Mouse (Mus musculus): Measurements from ENCODE around the gene Lrrfip1. TPM values are rescaled to one million over a fixed set of nuclear protein-coding genes. Genes with fewer than 3 reads are reported as not detected.

Lrrfip1 gene
- polyA plus RNA-seq, 1 experiment from 2014 or later, result 79.0 TPM

GRCm38 (mm10) chr1:90999911-91000601 is 1.5 kb downstream of the Lrrfip1 start:
- Histone ChIP-seq H3K9ac (ENCODE audit: low read length) (no peak overlapping the region), H3K4me1 (replicated peaks; ENCODE audit: control insufficient read depth, insufficient read depth) (peaks cover 4% of the 10 kb centered on the region), H3K27ac (replicated peaks) (no peak overlapping the region), H3K27me3 (ENCODE audit: control insufficient read depth, insufficient read depth, low read length) (no peaks in the 10 kb centered on the region), H3K4me3 (ENCODE audit: low read depth, low read length) (peak overlapping the region; percentile 70; the same call in 1 of the 2 replicates), H3K4me2 (replicated peaks; ENCODE audit: low read depth) (peak overlapping the region; percentile 98), H3K9me3 (ENCODE audit: control insufficient read depth, low read length) (no peaks in the 10 kb centered on the region), H3K36me3 (ENCODE audit: control insufficient read depth, insufficient read depth, low read length) (no peaks in the 10 kb centered on the region)
- no peak for DNase-seq (ENCODE audit: low spot score)
- 57% methylated on average over 10 of the region's 10 CpGs for WGBS
- no peak for ATAC-seq (ENCODE audit: low FRiP score, low TSS enrichment)
- no peak for TF ChIP-seq CTCF (IDR thresholded peaks at IDR 0.05; ENCODE audit: low read depth)
- TF ChIP-seq EP300 (optimal IDR thresholded peaks at IDR 0.05), result no peak

GRCm38 (mm10) chr1:91001101-91001500 is 2.6 kb downstream of the Lrrfip1 start:
- Histone ChIP-seq H3K27me3 (ENCODE audit: control insufficient read depth, insufficient read depth, low read length) (no peaks in the 10 kb centered on the region), H3K27ac (replicated peaks) (no peak overlapping the region), H3K4me1 (replicated peaks; ENCODE audit: control insufficient read depth, insufficient read depth) (peaks cover 4% of the 10 kb centered on the region), H3K9ac (ENCODE audit: low read length) (no peak overlapping the region), H3K9me3 (ENCODE audit: control insufficient read depth, low read length) (no peaks in the 10 kb centered on the region), H3K4me2 (replicated peaks; ENCODE audit: low read depth) (no peak overlapping the region), H3K4me3 (ENCODE audit: low read depth, low read length) (no peak overlapping the region), H3K36me3 (ENCODE audit: control insufficient read depth, insufficient read depth, low read length) (no peaks in the 10 kb centered on the region)
- ATAC-seq (ENCODE audit: low FRiP score, low TSS enrichment) (no peak), DNase-seq (ENCODE audit: low spot score) (no peak)
- WGBS, result 92% methylated on average over 3 of the region's 3 CpGs
- TF ChIP-seq EP300 (optimal IDR thresholded peaks at IDR 0.05) (no peak), CTCF (IDR thresholded peaks at IDR 0.05; ENCODE audit: low read depth) (no peak)

GRCm38 (mm10) chr1:91001871-91002539 is 3.5 kb downstream of the Lrrfip1 start:
- 78% methylated on average over 3 of the region's 3 CpGs for WGBS
- Histone ChIP-seq H3K4me2 (replicated peaks; ENCODE audit: low read depth) (no peak overlapping the region), H3K4me3 (ENCODE audit: low read depth, low read length) (no peak overlapping the region), H3K27me3 (ENCODE audit: control insufficient read depth, insufficient read depth, low read length) (no peaks in the 10 kb centered on the region), H3K9me3 (ENCODE audit: control insufficient read depth, low read length) (no peaks in the 10 kb centered on the region), H3K27ac (replicated peaks) (no peak overlapping the region), H3K4me1 (replicated peaks; ENCODE audit: control insufficient read depth, insufficient read depth) (peaks cover 4% of the 10 kb centered on the region), H3K36me3 (ENCODE audit: control insufficient read depth, insufficient read depth, low read length) (no peaks in the 10 kb centered on the region), H3K9ac (ENCODE audit: low read length) (no peak overlapping the region)
- no peak for DNase-seq (ENCODE audit: low spot score)
- no peak for TF ChIP-seq EP300 (optimal IDR thresholded peaks at IDR 0.05)
- TF ChIP-seq CTCF (IDR thresholded peaks at IDR 0.05; ENCODE audit: low read depth), result no peak
- ATAC-seq (ENCODE audit: low FRiP score, low TSS enrichment), result no peak; the same call in 1 of the 2 replicates

GRCm38 (mm10) chr1:91002641-91003040 is 4.1 kb downstream of the Lrrfip1 start:
- ATAC-seq (ENCODE audit: low FRiP score, low TSS enrichment) (no peak), DNase-seq (ENCODE audit: low spot score) (no peak)
- H3K36me3 ChIP-seq (ENCODE audit: control insufficient read depth, insufficient read depth, low read length), result no peaks in the 10 kb centered on the region
- no peaks in the 10 kb centered on the region for H3K9me3 ChIP-seq (ENCODE audit: control insufficient read depth, low read length)
- H3K4me1 ChIP-seq (replicated peaks; ENCODE audit: control insufficient read depth, insufficient read depth), result peaks cover 4% of the 10 kb centered on the region
- H3K9ac ChIP-seq (ENCODE audit: low read length), result no peak overlapping the region
- TF ChIP-seq EP300 (optimal IDR thresholded peaks at IDR 0.05), result no peak
- no peak for TF ChIP-seq CTCF (IDR thresholded peaks at IDR 0.05; ENCODE audit: low read depth)
- H3K4me3 ChIP-seq (ENCODE audit: low read depth, low read length), result no peak overlapping the region
- H3K4me2 ChIP-seq (replicated peaks; ENCODE audit: low read depth), result no peak overlapping the region
- WGBS, result 85% methylated on average over 3 of the region's 3 CpGs
- H3K27ac ChIP-seq (replicated peaks), result no peak overlapping the region
- no peaks in the 10 kb centered on the region for H3K27me3 ChIP-seq (ENCODE audit: control insufficient read depth, insufficient read depth, low read length)

GRCm38 (mm10) chr1:91003522-91004253 is 5.2 kb downstream of the Lrrfip1 start:
- TF ChIP-seq CTCF (IDR thresholded peaks at IDR 0.05; ENCODE audit: low read depth) (no peak), EP300 (optimal IDR thresholded peaks at IDR 0.05) (no peak)
- no peaks in the 10 kb centered on the region for H3K9me3 ChIP-seq (ENCODE audit: control insufficient read depth, low read length)
- no peak overlapping the region for H3K9ac ChIP-seq (ENCODE audit: low read length)
- no peak for DNase-seq (ENCODE audit: low spot score)
- H3K4me3 ChIP-seq (ENCODE audit: low read depth, low read length), result no peak overlapping the region
- H3K36me3 ChIP-seq (ENCODE audit: control insufficient read depth, insufficient read depth, low read length), result no peaks in the 10 kb centered on the region
- H3K4me1 ChIP-seq (replicated peaks; ENCODE audit: control insufficient read depth, insufficient read depth), result peaks cover 4% of the 10 kb centered on the region
- ATAC-seq (ENCODE audit: low FRiP score, low TSS enrichment), result no peak
- no peaks in the 10 kb centered on the region for H3K27me3 ChIP-seq (ENCODE audit: control insufficient read depth, insufficient read depth, low read length)
- H3K27ac ChIP-seq (replicated peaks), result no peak overlapping the region
- WGBS, result 70% methylated on average over 8 of the region's 8 CpGs
- H3K4me2 ChIP-seq (replicated peaks; ENCODE audit: low read depth), result no peak overlapping the region

Data from stomach, postnatal 0 days (tissue).